8 mouse cellular contexts compared by ENCODE assay signal in genomic region chr5:64343972-64344700, GRCm38 (mm10).
DNase-seq lines count a peak whose midpoint lies in the region; ATAC-seq lines count a peak whose summit lies in the region.

No protein-coding gene starts in this region.

- H3K4me1 ChIP-seq in heart, embryonic 14.5 days (ENCODE audit: control insufficient read depth in 2 of 2, insufficient read depth in 2 of 2, low read length in 2 of 2): peaks cover 16 to 25% of the 10 kb centered on the region in 2 experiments

- H3K27me3 ChIP-seq in heart, embryonic 14.5 days (ENCODE audit: control insufficient read depth, insufficient read depth, low read length): no peaks in the 10 kb centered on the region

- WGBS in heart, embryonic 14.5 days: 35% methylated on average over 5 of the region's 5 CpGs

- DNase-seq in adrenal gland, adult 2 months: peak; percentile 65
- DNase-seq in adrenal gland, adult 18-20 months (ENCODE audit: low spot score in 2 of 2): no peak
- peak; percentile 93 for DNase-seq in adipocyte (ENCODE audit: low spot score)
- peak; percentile 48 to 63 for DNase-seq in kidney, postnatal 4 days
- no peak for DNase-seq in spleen, postnatal 14 days (ENCODE audit: low spot score in 2 of 2)

- 0 out of 2 replicates have a peak, but pooled peaks have one; percentile 22 for ATAC-seq in heart, embryonic 14.5 days (ENCODE audit: insufficient number of reproducible peaks, insufficient read depth, low FRiP score, low read depth)
- ATAC-seq in megakaryocyte progenitor cell, adult 5-6 weeks (replicated peaks; ENCODE audit: poor library complexity): peak; percentile 87
- no peak for ATAC-seq in erythroid progenitor cell, adult 5-6 weeks (replicated peaks; ENCODE audit: low FRiP score, poor library complexity, severe bottlenecking)

- H3K9ac ChIP-seq in heart, embryonic 14.5 days (ENCODE audit: low read length): no peak overlapping the region

- H3K9me3 ChIP-seq in heart, embryonic 14.5 days (ENCODE audit: control insufficient read depth, low read length): no peaks in the 10 kb centered on the region

- H3K36me3 ChIP-seq in heart, embryonic 14.5 days (ENCODE audit: control insufficient read depth, insufficient read depth, low read length): peaks cover 23% of the 10 kb centered on the region

- H3K4me3 ChIP-seq in heart, embryonic 14.5 days (ENCODE audit: control insufficient read depth in 1 of 2, insufficient read depth in 1 of 2, low read depth in 1 of 2, low read length in 2 of 2): no peak overlapping the region

- no peak overlapping the region for H3K4me2 ChIP-seq in heart, embryonic 14.5 days (ENCODE audit: low read length)

- H3K27ac ChIP-seq in heart, embryonic 14.5 days (replicated peaks in 1 of 2; ENCODE audit: control insufficient read depth in 1 of 2, insufficient read depth in 1 of 2, low read depth in 2 of 2, low read length in 2 of 2): peak overlapping the region; percentile 51 to 57; a peak in 3 of 4 replicates

Comparison
In these comparisons a context has a peak if more than half of its experiments do, and no peak if none do; other contexts are left out.
1. DNase-seq: peak in adrenal gland, adult 2 months (single experiment), adipocyte (single experiment) and kidney, postnatal 4 days (2 of 2); none in adrenal gland, adult 18-20 months (0 of 2) and spleen, postnatal 14 days (0 of 2).